Mouse (Mus musculus) brown adipose tissue, adult 24 weeks (tissue): Measurements from ENCODE around the gene Gm3646. TPM values are rescaled to one million over a fixed set of nuclear protein-coding genes. Genes with fewer than 3 reads are reported as not detected.

Experiments
- H3K27ac ChIP-seq: fragments of 200-500 bp; replicated peaks from 2 replicates; pipeline ENCODE4 v1.5.1; 2012; ENCODE audit warnings: low read depth, mild to moderate bottlenecking, low read length
- H3K4me1 ChIP-seq: fragments of 200-500 bp; 2 replicates; pipeline ENCODE4 v1.6.1; 2012; ENCODE audit warnings: low read length, mixed read lengths; ENCODE audit not compliant: control insufficient read depth, insufficient read depth, insufficient read length
- H3K4me3 ChIP-seq: fragments of 200-500 bp; 2 replicates; pipeline ENCODE4 v1.5.1; 2012; ENCODE audit warnings: low read depth, mild to moderate bottlenecking, low read length, moderate library complexity; ENCODE audit not compliant: insufficient read depth
- polyA plus RNA-seq: library from polyadenylated mRNA; stranded (reverse); fragments of >200 nt; gene quantifications from 2 replicates; pipeline ENCODE4 v1.2.4, GENCODE M21; 2012; ENCODE audit not compliant: missing spikeins, insufficient read depth, insufficient read length

The Gm3646 gene
- polyA plus RNA-seq, 1 experiment: not detected

GRCm38 (mm10) chr1:39815766-39816165 lies 10.6 kb upstream of the Gm3646 start:
- Histone ChIP-seq H3K4me1 (peaks cover 3% of the 10 kb centered on the region; the same call in 1 of the 2 replicates), H3K4me3 (no peak overlapping the region), H3K27ac (no peak overlapping the region)

GRCm38 (mm10) chr1:39813067-39813466 lies 7.9 kb upstream of the Gm3646 start:
- Histone ChIP-seq H3K4me1 (no peaks in the 10 kb centered on the region), H3K4me3 (no peak overlapping the region), H3K27ac (no peak overlapping the region)

GRCm38 (mm10) chr1:39804789-39805188 lies 343 bp downstream of the Gm3646 start:
- H3K27ac ChIP-seq: no peak overlapping the region
- no peak overlapping the region for H3K4me3 ChIP-seq
- no peaks in the 10 kb centered on the region for H3K4me1 ChIP-seq

DNA sequence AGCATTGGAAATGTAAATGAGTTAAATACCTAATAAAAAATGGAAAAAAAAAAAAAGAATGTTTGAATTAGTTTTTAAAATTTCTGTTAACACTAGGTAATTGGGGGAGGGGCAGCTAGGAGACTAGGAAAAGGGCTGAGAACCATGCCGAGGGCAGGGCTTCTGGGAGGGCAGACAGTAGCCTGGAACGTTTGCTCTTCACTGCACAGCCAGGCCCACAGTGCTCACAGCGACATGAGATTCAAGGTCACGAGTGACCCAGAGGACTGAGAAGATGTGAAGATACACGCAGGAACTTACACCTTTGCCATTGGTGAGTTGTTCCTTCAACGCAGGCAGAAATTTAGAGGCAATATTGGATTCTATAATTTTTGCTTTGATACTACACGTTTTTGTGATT lies 2.2 kb downstream of the Gm3646 start:
- no peak overlapping the region for H3K27ac ChIP-seq
- no peak overlapping the region for H3K4me3 ChIP-seq
- H3K4me1 ChIP-seq: no peaks in the 10 kb centered on the region

DNA sequence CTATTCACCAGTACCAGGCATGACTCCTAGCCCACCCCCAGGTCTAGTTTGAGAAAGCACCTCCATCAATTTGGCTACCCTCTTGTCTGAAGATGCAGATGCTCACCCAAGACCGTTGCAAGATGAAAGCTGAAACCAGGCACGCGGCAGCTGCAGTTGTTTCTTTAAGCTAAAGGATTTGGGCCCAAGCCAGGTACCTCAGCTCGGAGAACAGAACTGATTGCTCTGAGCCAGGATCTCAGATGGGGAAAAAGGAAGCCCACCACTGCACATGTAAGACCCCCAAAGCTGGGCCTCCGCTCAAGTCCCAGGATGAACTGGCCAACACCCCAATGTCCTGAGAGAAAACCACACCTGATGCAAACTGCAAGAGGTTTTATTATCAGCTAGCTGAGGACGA lies 7.6 kb downstream of the Gm3646 start:
- H3K27ac ChIP-seq: no peak overlapping the region
- no peaks in the 10 kb centered on the region for H3K4me1 ChIP-seq
- no peak overlapping the region for H3K4me3 ChIP-seq

GRCm38 (mm10) chr1:39796765-39797164 lies 8.4 kb downstream of the Gm3646 start:
- no peak overlapping the region for H3K27ac ChIP-seq
- H3K4me1 ChIP-seq: no peaks in the 10 kb centered on the region
- H3K4me3 ChIP-seq: no peak overlapping the region

DNA sequence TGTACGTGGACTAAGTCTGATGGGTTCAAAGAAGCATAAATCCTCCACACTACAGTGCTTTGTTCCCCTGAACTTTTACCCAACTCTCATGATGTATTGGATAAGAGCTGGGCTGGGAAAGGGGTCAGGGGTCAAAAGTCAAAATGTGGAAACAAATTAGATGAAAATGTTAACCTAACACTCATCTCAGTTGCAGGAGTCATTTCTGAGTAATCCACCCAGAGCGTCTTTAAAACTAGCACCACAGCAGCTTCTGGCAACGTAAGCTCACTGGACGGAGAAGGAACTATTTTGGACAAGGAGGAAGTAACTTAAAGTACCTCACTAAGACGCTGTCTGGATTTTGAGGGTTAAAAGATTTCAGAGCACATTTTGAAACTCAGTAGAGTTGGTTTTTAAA lies 20.5 kb downstream of the Gm3646 start:
- Histone ChIP-seq H3K4me3 (no peak overlapping the region), H3K4me1 (peaks cover 4% of the 10 kb centered on the region; the same call in 1 of the 2 replicates), H3K27ac (no peak overlapping the region)

DNA sequence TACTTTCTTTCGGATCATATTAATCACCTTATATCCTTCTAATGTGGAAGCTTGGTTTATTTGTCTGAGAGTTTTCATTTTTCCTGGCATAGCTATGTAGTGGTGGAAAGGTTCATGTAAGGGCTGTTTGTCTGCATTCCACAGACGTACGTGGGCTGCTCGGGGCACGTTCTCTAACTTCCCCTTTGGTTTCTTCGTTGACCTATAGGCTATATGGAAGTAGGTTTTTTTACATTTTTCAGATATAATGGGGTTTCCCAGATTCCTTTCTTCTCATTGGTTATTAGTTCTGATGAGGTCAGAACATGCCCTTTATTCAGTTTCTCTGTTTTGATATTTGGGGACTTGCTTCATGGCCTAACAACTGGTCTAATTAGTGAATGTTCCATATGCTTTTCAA lies 23.3 kb downstream of the Gm3646 start:
- peaks cover 4% of the 10 kb centered on the region; the same call in 1 of the 2 replicates for H3K4me1 ChIP-seq
- no peak overlapping the region for H3K4me3 ChIP-seq
- H3K27ac ChIP-seq: no peak overlapping the region

DNA sequence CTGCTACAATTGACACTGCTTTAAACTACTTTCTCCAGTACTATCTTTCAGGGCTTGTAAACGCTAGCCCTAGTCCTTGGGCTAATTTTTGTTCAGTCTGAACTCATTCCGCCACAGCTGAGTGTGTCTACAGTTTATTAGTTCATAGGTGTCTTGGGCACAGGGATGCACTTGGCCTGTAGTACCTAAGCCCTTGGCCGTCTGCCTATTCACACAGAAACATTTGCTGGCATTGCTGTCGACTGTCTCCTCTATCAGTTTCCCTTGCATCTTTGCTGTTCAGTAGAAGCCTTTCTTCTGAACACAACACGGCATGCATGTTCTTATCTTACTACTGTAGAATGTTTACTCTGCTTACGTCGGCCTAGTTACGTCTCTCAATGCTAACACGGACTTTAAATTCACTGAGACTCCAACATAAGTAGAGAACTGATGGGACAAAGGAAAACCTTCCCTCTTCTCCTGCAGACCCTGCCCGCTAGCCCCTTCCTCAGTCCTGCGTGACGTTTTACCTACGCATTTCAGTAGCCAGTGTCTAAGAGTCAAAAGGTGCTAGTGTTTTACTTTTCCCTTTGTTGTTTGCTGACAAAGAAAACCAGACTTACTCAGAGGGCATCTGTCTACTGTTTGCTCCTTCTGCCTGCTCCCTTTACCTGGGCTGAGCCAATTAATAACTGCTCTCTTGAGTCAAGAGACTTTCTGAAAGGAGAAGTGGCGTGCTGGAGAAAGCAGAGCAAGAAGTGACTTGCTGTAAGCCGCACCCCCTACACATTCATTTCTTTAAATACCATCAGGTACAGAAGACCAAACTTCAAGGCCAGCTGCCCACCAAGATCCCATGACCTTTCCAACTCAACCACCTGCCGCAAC lies 25.8 kb downstream of the Gm3646 start:
- Histone ChIP-seq H3K27ac (no peak overlapping the region), H3K4me1 (peaks cover 3% of the 10 kb centered on the region; the same call in 1 of the 2 replicates), H3K4me3 (no peak overlapping the region)

GRCm38 (mm10) chr1:39773991-39774729 lies 31.0 kb downstream of the Gm3646 start:
- no peaks in the 10 kb centered on the region for H3K4me1 ChIP-seq
- H3K4me3 ChIP-seq: no peak overlapping the region
- H3K27ac ChIP-seq: no peak overlapping the region

DNA sequence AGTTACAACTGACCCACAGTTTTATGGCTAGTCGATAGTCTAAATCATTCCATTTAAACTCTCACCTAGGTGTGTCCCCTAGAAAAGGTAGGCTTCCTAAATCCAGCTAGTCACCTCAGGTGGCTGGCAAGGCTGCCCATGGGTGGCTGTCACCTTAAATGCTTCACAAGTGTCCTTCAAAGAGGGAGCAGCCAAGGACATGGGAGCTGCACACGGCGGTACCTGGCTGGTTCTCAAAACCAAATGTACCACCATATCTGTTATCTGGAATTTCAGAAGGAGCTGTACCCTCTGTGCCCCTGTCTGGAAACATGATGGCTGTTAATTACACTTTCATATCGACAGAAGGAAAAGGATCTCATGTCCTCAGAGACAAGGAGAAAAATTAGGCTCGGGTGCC lies 31.6 kb downstream of the Gm3646 start:
- no peaks in the 10 kb centered on the region for H3K4me1 ChIP-seq
- H3K4me3 ChIP-seq: no peak overlapping the region

GRCm38 (mm10) chr1:39772401-39773095 lies 32.6 kb downstream of the Gm3646 start:
- Histone ChIP-seq H3K4me3 (no peak overlapping the region), H3K4me1 (no peaks in the 10 kb centered on the region), H3K27ac (no peak overlapping the region)

More for the DNA sequence above, 31.6 kb downstream of the Gm3646 start:
- no peak overlapping the region for H3K27ac ChIP-seq

DNA sequence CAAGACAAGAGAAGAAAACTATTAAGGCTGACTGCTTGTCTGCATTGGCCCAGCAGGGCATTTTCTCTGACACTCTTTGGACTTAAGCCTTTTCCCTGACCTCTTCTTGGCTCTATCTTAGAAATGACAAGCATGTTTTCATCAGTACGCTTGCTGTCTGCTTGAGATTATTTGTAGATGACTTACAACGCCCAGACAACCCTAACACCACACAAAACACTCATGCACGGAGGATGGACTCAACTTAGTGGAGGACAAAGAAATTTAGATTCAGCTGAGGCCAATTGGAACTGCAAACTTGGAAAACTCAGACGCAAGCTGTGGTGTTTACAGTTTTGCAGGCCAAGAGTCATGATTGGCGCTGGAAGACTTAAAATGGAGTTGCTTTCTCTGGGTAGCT lies 34.7 kb downstream of the Gm3646 start:
- no peak overlapping the region for H3K4me3 ChIP-seq
- no peaks in the 10 kb centered on the region for H3K4me1 ChIP-seq
- H3K27ac ChIP-seq: no peak overlapping the region

DNA sequence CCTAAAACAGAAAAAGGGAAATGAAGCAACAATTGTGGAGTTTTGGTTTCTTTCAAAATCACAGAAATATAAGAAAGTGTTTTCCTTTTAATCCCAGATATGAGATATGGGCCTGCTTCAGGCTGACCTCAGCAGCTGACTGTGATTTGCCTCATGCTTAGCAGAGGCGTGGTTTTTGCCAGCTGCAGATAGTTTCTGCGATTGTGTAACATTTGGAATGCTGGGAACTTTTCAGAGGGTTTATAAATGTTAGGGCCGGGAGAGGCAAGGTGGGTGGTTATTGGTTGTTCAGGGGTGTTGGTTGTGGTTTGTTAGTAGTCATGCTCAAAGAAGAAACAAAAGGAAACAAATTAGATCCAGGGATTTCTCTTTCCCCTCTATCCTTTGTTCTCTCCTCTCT lies 37.1 kb downstream of the Gm3646 start:
- Histone ChIP-seq H3K4me3 (no peak overlapping the region), H3K4me1 (no peaks in the 10 kb centered on the region), H3K27ac (no peak overlapping the region)

GRCm38 (mm10) chr1:39765854-39766493 lies 39.2 kb downstream of the Gm3646 start:
- Histone ChIP-seq H3K4me3 (no peak overlapping the region), H3K27ac (no peak overlapping the region), H3K4me1 (peaks cover 7% of the 10 kb centered on the region; the same call in 1 of the 2 replicates)
